Mouse (Mus musculus) layer of hippocampus, postnatal 36 days (tissue): Measurements from ENCODE around the gene Hpse2. TPM values are rescaled to one million over a fixed set of nuclear protein-coding genes. Genes with fewer than 3 reads are reported as not detected.
"Not testable (repeated sequence)": the region's sequence is repeated elsewhere in the genome, so short reads cannot be mapped to it uniquely, and the experiment has no call there.

Experiments used
- DNase-seq, 2 experiments: peaks; one replicate each; pipeline ENCODE4 v3.0.0; 2022
- total RNA-seq, 2 experiments: library from RNA; stranded (reverse); gene quantifications; 2 replicates each; pipeline ENCODE4 v1.2.3; 2021

The Hpse2 gene
- total RNA-seq, 2 experiments from 2014 or later, result 0.20 to 0.40 TPM

DNA sequence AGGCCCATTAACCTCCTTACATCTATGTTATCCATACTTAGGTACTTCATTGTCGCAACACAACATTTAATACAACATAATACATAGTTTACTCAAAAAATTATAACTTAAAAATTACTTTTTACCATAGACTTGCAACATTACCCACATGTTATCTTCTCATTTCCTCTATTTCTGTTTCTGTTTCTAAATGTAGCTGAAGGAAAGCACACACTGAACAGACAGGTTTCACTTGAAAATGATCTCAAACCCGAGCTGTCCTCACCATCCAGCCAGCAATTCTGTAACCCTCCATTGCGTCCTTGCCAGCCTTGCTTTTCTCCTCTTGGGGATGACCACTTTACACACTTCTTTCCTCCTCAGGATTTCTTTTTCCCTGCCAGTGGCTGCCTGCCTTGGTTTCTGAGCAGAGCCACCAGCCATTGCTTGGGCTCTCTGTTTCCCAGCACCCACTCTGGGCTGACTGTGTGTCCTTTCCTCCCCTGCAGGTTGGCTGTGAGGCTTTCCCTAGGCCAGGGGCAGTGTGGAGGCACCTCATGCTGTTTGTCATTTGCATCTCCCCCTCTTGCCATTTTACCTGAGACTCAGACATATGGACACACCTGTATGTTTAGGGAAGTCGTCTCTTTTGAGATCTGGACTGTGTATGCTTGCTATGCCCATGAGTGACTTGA is 548.4 kb downstream of the Hpse2 start:
- DNase-seq, result no peak

DNA sequence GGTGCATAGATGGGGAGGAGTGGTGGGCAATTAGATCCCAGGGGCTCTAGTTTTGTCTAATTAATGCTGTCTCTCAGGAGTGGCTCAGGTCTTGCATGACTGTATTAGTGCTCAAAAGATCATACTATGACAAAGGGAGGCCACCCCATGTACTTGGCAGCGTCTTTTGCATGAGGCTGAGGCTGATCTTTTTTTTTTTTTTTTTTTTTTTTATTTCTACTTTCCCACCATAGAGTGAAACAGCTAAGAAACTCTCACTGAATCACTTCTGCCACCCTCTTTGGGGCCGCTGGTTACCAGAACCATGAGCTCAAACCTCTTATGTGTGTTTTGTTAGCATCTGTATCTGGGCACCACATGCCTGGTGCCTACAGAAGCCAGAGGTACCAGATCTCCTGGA is 549.0 kb downstream of the Hpse2 start:
- no peak for DNase-seq

DNA sequence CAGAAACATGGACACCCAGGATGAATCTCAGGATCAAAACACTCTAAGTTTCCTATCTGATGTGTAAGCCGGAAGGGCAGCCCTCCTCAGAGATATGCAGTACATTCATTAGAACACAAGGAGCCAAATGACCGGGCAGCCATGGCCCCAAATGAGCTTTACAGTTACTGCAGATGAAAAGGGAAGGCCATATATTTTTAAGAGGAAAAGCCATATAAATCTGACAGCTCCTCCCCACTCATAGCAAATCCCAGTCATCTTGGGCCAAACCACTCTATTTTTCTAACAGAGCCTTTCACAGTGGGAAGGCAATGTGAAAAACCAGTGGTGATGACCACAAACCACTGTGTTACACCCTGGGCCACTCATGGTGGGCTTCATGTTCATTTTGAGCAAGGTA is 549.9 kb downstream of the Hpse2 start:
- no peak for DNase-seq

DNA sequence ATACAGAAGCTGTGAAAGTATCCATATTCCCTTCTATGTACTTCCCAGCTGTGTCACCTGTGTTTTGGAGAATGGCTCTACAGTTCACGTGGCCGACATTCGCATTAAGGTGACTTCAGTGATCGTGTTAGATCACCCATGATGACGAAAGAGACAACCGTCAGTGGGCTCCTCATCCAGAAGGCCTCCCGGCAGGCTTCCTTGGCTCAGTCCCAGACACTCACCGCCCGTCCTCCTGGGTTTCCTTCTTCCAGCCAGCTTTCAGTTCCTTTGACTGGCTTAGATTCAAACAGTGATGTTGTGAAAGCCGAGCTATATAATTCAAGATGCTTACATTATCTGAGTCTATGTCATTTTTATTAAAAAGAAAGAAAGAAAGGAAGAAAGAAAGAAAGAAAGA is 550.6 kb downstream of the Hpse2 start:
- no peak for DNase-seq

DNA sequence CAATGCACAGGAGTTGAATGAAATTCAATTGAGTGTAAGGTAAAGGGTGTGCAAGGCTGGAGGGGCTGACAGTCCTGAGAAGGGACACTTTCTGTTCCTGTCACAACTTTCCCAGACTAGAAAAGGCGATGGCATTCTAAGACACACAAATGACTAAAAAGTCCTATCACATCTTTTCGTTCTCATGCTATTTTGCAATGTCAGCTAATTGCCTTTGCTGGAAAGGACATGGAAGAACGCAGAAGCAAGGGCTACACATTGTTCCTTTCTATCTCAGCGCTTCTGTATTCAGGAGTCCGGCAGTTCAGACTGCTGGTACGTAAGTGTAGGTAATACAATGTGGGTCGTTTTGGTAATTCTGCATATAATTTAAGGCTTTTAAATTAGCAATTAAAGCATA is 555.0 kb downstream of the Hpse2 start:
- no peak for DNase-seq

DNA sequence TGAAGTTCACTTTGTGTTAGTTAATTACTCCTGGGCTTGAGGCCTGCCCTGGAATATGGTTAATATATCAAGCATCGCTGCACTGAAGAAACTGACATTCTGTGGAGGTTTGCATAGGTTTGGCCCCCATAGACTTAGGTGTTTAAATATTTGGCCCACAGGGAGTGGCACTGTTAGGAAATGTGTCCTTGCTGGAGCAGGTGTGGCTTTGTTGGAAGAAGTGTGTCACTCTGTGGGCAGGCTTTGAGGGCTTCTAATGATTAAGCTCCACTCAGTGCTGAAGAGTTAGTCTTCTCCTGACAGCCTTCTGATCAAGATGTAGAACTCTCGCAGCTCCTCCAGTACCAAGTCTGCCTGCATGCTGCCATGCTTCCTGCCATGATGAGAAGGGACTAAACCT is 555.9 kb downstream of the Hpse2 start:
- no peak for DNase-seq

DNA sequence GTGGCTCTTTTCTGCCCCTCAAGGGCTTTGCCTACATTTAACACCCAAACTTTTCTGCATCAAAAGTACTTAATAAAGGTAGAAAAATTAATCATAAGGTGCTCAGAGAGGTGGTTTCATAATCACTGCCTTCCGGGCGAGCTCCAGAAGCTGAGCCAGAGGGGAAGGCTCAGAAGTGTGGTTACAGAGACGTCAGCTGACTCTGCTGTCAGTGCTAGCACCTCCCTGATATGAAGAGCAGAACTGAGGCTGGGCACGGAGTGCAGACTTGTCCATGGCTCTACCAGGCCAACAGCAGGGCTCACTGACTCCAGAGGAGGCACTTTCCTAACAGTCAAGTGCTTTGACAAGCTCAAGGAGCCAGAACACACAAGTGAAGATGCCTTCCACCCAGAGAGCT is 559.0 kb downstream of the Hpse2 start:
- no peak for DNase-seq

DNA sequence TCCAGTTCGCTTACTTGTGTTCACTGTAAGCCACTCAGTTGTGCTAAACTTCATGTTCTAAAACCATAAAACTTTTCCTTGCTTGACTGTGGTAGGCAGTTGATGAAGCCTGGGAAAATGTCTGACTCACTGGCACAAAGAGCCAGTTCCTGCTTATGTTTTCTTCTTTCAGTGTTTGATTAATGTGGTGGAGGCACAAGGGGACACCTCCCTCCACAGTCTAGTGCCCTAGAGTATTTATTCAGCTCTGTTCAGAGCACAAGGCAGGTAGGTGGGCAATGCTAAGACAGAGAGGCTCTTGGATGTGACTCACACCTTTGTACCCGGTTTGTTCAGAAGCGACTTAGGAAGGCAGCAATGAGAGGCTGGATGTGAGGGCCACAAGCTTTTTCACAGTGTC is 560.3 kb downstream of the Hpse2 start:
- no peak for DNase-seq

DNA sequence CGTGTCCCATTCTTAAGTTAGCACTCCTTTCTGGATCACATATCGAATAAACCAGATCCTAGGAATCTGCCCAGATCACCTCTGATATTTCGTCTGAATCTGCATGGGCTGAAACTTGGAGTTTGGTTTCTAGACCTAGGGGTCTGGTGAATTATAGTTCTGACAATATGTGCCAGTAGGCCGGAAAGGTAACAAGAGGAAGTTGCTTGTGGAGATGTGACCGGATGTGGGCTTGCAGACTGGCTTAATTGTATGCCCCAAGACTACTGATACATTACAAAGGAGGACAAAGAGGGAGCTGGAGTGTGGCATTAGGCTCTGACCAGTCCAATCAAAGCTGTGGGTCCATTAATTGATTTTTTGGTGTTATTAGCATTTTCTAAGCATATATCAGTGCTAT is 568.0 kb downstream of the Hpse2 start:
- no peak for DNase-seq

DNA sequence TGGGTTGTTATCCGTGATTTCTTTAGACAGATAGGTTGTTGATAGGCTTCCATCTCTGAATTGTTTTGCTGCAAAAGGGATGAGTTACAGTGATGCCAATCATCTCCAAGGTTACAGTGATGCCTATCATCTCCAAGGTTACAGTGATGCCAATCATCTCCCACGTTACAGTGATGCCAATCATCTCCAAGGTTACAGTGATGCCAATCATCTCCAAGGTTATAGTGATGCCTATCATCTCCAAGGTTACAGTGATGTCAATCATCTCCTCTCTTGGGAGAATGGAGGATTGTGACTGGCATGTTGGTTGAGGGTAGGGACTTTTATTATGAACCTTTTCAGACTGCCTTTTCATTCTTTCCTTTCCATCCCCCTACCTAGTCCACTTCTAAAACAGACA is 570.4 kb downstream of the Hpse2 start:
- DNase-seq, result no peak

DNA sequence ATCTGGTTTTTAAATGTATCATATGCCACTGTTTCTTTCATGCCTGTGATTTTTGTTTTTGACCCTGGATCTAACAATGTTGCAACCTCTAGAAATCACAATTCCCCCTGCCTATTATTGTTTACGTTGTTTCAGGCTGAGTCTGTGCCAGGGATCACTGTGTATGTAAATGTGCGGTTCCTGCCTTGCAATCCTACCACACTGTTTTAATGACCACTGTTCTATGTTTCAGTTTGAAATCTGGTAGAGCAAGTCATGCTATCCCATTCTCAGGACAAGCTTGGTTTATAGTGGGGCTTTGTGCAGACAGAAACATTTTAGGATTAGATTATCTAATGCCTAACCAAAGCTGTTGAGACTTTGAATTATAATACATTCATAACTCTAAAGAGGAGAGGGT is 571.9 kb downstream of the Hpse2 start:
- no peak for DNase-seq

DNA sequence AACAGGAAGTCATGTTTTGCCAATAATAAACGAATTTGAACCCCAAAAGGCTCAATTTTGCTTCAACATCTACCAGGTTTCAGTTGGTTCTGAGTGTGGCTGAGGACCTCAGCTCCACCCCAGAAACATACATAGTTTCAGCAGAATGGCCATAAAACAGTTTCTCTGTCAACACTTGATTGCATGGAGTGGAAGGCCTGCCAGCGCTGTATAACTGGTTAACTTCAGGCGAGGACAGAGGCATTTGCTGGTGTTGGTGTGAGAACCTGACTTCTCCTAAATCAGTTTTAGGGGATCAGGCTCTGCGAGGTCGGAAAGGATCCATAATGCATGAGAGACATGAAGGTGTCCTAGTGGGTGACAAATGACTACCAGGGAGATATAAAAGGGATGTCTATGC is 578.0 kb downstream of the Hpse2 start:
- no peak for DNase-seq

DNA sequence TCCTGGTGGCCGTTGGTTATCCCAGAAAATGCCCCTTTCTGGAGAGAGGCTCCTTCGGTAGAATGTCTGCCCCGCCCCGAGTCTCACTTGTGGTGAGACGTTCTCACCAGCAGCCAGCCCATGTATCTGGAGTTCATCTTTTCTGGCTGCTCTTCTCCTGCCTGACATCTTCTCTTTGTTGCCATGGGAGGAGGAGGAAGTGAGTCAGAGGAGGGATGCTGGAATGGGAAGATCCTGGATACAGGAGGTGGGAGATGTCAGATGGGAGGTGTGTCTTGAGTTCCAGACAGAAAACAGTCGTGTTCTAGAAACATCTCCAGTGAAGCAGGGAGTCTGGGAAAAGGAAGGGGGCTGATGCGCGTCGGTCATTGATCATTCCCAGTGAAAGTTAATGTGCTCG is 578.7 kb downstream of the Hpse2 start:
- no peak for DNase-seq

DNA sequence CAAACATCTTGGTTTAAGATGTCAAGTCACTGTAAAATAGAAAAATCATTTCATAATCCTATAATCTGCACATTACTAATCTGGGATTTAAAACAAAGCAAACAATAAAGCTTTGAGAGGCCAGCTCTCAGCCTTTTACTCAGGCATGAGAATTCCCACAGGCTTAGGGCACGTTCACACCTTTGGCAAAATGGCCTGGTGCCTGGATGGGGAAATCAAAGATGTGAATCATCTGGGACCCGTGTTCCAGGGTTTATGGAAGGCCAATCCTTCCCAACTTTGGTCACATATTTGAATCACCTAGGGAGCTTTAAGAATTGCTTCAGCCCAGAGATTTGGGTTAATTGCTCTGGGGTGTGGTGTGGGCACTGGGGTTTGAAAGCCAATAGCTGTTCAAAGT is 590.3 kb downstream of the Hpse2 start:
- no peak for DNase-seq

DNA sequence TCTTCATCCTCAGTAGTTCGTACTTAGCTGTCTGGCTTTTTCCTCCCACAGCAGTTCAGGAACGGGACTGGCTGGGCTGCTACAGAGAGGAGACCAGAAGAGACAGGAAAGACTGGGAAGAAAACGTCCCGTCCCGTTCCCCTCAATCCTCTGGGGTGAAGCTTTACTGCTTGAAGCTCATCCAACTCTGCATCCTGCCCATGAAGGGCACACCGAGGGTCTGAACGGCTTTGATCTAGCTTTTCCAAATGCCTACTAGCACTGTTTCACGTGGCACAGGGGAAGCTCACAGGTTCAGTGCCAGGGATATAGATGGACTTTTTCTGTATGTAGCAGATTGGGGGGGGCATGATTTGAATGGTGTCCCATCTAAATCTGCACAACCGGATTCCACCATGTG is 592.4 kb downstream of the Hpse2 start:
- no peak for DNase-seq

DNA sequence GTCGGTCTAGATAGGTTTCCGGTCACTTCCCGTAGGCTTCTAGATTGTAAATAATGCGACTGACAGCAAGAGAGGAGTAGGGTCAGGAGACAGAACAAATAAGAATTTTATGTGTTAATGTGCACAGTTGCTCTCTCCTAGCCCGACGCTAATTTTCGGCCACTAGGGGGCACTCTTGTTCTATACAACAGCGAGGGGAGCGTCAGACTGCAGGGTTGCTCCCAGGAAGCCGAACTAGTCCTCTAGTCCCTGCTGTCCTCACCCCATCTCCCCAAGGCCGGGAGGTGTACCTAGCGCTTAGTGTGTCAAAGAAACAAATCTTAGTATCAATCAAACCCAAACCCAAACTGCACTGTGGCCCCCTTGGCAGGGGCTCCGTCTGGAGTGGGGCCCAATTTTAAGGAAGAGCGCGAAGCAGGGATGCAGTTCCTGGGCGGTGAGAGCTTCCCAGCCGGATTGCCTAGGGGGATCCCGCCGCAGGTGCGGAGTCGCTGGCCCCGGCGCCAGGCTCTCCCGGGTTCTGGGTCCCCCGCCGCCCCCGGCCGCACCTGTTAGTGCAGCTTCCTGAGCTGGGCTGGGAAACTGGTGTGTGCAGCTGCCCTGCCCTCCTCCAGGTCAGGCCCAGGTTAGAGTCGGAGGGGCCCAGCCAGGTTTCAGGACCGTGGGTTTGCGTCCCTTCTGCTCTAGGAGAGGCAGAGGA is 593.1 kb downstream of the Hpse2 start:
- DNase-seq, result peak; percentile 84 to 91

DNA sequence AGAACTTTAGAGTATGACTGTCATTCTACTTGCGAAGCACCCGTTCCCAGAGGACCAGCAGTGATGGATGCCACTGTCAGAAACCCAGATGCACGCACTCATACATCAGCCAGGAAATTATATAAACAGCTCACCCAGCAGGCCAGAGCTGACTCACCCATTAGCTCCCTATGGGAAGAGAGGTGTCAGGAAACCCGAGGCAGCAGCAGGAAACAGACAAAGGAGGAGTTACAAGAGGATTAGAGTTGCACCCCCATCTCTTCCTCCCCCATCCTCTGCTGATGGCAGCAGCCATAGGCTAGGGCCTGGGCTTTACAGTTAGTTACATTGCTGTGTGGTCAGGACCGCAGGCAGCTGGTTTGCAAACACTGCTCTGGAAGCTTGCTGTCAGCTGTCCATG is 599.8 kb downstream of the Hpse2 start:
- no peak for DNase-seq

DNA sequence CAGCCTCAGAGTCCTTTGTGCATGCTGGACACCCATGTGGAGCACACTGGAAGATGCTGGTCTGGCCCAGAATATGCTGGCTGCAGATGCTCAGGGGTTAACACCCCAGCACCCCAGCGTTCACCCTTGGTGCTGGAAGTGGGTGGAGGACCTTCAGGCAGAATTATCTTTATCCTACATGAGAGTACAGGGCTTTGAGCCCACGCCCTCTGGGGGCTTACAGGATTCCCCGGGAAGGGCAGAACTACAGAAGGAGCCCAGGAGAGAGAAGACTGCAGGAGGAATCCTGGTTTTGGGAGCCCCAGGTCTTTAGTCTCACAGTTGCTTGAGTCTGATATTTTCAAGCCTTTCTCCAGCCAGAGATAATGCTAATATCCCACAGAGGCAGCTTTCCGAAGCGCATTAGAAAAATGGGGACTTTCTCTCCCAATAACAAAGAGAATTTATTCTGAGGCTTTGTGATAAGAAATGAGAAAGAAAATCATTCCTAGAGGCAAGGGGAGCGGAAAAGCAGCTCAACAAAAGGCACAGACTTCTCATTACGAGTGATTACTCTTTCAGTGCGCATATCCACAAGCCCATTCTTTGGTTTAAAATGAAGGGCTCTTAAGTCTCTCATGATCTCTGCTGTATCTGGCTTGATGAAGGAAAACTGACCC is 602.5 kb downstream of the Hpse2 start:
- no peak for DNase-seq

DNA sequence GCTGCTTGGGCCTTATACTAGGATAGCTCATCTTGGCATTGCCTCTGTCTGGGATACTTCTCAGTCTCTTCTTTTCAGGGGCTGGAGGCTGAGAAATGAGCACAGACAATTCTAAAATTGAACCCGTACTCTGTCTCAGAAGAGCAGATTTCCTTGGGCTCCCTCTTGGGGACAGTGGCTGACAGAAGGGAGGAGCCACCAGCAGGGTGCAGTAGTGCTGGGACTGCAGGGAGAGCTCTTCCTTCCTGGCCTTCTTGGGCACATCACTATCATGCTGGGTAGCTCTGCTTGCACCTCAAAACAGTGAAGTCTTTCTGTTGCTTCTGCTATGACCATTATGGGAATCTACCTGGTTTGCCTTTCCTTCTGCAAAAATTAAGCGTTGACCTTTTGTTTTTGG is 603.0 kb downstream of the Hpse2 start:
- DNase-seq, result no peak

DNA sequence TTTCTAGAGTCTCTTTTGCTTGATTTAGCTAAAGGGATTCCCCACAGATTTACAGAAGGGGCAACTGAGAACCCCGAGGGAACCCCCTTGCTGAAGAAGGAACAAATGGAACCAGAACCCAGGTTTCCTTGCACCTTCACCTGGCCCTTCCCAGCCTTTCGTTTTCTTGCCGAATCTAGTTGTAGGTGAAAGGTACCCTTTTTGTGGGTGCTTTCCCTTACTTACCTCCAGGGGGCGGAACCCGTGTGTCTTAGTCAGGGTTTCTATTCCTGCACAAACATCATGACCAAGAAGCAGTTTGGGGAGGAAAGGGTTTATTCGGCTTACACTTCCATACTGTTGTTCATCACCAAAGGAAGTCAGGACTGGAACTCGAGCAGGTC is 608.0 kb downstream of the Hpse2 start:
- DNase-seq, result not testable (repeated sequence)

DNA sequence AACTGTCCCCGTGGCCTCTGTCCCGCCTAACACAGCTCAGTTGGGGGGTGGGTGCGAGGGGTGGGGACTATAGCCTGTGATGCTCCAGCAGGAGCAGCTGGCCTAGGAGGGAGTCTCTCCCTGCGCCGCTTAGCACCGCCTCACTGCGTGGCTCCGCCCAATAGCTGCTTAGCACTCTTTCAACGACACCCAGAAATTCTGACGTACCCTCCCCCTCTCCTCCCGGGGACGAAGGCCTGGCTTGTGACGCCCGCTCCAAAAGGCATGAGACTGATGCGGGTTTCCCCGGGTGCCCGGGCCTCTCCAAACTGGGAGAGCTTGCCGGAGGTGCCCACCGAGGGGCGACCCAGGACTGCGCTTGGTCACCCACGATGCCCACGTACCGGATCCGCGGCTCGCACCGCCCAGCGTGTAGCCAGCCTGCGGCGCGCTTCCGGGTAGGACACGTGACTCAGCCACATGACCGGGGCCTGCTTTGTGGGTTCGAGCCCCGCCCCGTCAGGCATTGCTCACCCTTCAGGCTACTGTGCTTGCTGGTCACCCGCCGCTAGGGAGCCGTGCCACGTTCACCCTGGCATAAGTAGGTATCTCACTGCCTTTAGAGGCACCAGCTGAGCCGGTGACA is 608.5 kb downstream of the Hpse2 start, which contains the start of gene Hps1:
Gene Hps1 (minus strand): TSS at position 448 of the 625 bp plus-strand sequence.
- peak; percentile 91 to 92 for DNase-seq

DNA sequence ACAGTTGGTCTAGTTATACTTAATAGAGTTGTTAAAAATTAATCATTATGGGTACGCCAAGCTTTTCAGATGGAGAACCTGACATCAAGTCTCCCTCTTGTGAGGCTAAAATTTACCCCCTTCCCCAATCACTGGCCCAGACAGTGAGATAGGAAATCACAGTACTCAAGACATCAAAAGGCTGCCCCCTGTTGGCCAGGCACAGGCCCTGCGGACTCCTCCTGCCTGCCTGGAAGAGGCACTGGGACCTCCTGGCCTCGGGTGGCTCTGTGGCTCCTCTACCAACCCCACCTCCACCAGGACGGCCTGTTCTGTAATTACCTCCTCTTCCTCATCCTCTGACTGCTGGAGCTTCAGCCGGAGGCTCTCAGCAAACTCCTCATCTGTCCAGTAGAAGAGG is 610.4 kb downstream of the Hpse2 start:
- no peak for DNase-seq

DNA sequence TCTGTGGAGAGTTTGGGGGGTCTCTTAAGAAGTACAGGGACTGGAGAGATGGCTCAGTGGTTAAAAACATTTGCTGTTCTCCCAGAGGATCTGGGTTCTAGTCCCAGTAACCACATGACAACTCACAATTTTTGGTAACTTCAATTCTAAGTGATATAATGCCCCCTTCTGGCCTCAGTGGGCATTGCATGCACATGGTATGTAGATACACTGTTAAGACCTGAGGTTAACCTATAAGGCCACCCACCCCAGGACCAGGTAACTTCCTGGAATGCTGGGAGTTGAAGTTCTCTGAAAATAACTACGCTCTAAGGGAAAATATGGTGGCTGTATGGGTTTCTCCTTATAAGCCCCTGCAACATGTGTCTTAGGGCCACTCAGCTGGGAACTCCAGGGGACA is 611.3 kb downstream of the Hpse2 start:
- no peak for DNase-seq
